8 mouse cellular contexts compared by ENCODE assay signal in genomic region chr9:63399463-63399815, GRCm38 (mm10). TPM values are rescaled to one million over a fixed set of nuclear protein-coding genes. Genes with fewer than 3 reads are reported as not detected.
DNase-seq lines count a peak whose midpoint lies in the region; ATAC-seq and TF ChIP-seq lines count a peak whose summit lies in the region.

No protein-coding gene starts in this region.

- no peaks in the 10 kb centered on the region for H3K9me3 ChIP-seq in kidney, embryonic 15.5 days (replicated peaks)
- no peaks in the 10 kb centered on the region for H3K9me3 ChIP-seq in embryonic facial prominence, embryonic 10.5 days
- no peaks in the 10 kb centered on the region for H3K9me3 ChIP-seq in intestine, embryonic 14.5 days (ENCODE audit: control insufficient read depth, low read length)
- H3K9me3 ChIP-seq in midbrain, postnatal 0 days (ENCODE audit: low read length), result no peaks in the 10 kb centered on the region

- no peaks in the 10 kb centered on the region for H3K36me3 ChIP-seq in kidney, embryonic 15.5 days
- H3K36me3 ChIP-seq in embryonic facial prominence, embryonic 10.5 days (replicated peaks), result no peaks in the 10 kb centered on the region
- H3K36me3 ChIP-seq in intestine, embryonic 14.5 days (ENCODE audit: control insufficient read depth, insufficient read depth, low read length), result no peaks in the 10 kb centered on the region
- no peaks in the 10 kb centered on the region for H3K36me3 ChIP-seq in midbrain, postnatal 0 days (ENCODE audit: insufficient read depth, low read length)

- TF ChIP-seq CTCF in midbrain, postnatal 0 days (IDR thresholded peaks at IDR 0.05), result no peak

- peak; percentile 76 for ATAC-seq in kidney, embryonic 15.5 days (replicated peaks; ENCODE audit: low FRiP score)
- ATAC-seq in intestine, embryonic 14.5 days (replicated peaks; ENCODE audit: low FRiP score, low TSS enrichment, low read depth), result no peak; the same call in 1 of the 2 replicates
- ATAC-seq in midbrain, postnatal 0 days (ENCODE audit: low FRiP score), result peak; percentile 54; the same call in 1 of the 2 replicates
- no peak for ATAC-seq in activated CD4-positive, CD25-positive, alpha-beta regulatory T cell, adult 4 months

- 4% methylated on average over 8 of the region's 8 CpGs for WGBS in kidney, embryonic 15.5 days
- WGBS in embryonic facial prominence, embryonic 10.5 days, result 3% methylated on average over 8 of the region's 8 CpGs
- 5% methylated on average over 8 of the region's 8 CpGs for WGBS in intestine, embryonic 14.5 days
- 6% methylated on average over 8 of the region's 8 CpGs for WGBS in midbrain, postnatal 0 days

- peak overlapping the region; percentile 82 for H3K9ac ChIP-seq in kidney, embryonic 15.5 days
- peak overlapping the region; percentile 82 for H3K9ac ChIP-seq in intestine, embryonic 14.5 days (ENCODE audit: low read length)
- peak overlapping the region; percentile 93 for H3K9ac ChIP-seq in midbrain, postnatal 0 days (replicated peaks; ENCODE audit: low read length, poor library complexity, severe bottlenecking)

- DNase-seq in kidney, postnatal 36 days, result no peak
- no peak for DNase-seq in embryonic facial prominence, embryonic 10.5 days (ENCODE audit: low spot score)
- DNase-seq in intestine, embryonic 14.5 days (ENCODE audit: low spot score), result no peak
- no peak for DNase-seq in midbrain, postnatal 0 days (ENCODE audit: low spot score)
- no peak for DNase-seq in layer of hippocampus, postnatal 36 days
- DNase-seq in kidney, adult 9 months, result no peak

- peak overlapping the region; percentile 95 for H3K4me2 ChIP-seq in kidney, embryonic 15.5 days
- H3K4me2 ChIP-seq in intestine, embryonic 14.5 days (ENCODE audit: low read length), result peak overlapping the region; percentile 85
- peak overlapping the region; percentile 98 for H3K4me2 ChIP-seq in midbrain, postnatal 0 days (ENCODE audit: low read depth, low read length, poor library complexity, severe bottlenecking)

- peak overlapping the region; percentile 94 for H3K27ac ChIP-seq in kidney, embryonic 15.5 days
- peak overlapping the region; percentile 92 for H3K27ac ChIP-seq in embryonic facial prominence, embryonic 10.5 days (replicated peaks)
- H3K27ac ChIP-seq in intestine, embryonic 14.5 days (ENCODE audit: low read depth), result peak overlapping the region; percentile 22; the same call in 1 of the 2 replicates
- H3K27ac ChIP-seq in midbrain, postnatal 0 days (ENCODE audit: low read depth, low read length), result peak overlapping the region; percentile 68

- H3K27me3 ChIP-seq in kidney, embryonic 15.5 days, result no peaks in the 10 kb centered on the region
- no peaks in the 10 kb centered on the region for H3K27me3 ChIP-seq in embryonic facial prominence, embryonic 10.5 days (replicated peaks; ENCODE audit: low read depth, poor library complexity, severe bottlenecking)
- no peaks in the 10 kb centered on the region for H3K27me3 ChIP-seq in intestine, embryonic 14.5 days (replicated peaks; ENCODE audit: control insufficient read depth, insufficient read depth, low read length)
- no peaks in the 10 kb centered on the region for H3K27me3 ChIP-seq in midbrain, postnatal 0 days (ENCODE audit: insufficient read depth, low read length)

- peak overlapping the region; percentile 92 for H3K4me3 ChIP-seq in kidney, embryonic 15.5 days (replicated peaks)
- H3K4me3 ChIP-seq in embryonic facial prominence, embryonic 10.5 days, result peak overlapping the region; percentile 75
- peak overlapping the region; percentile 90 for H3K4me3 ChIP-seq in intestine, embryonic 14.5 days (ENCODE audit: low read depth, low read length)
- H3K4me3 ChIP-seq in midbrain, postnatal 0 days (ENCODE audit: low read depth, low read length), result peak overlapping the region; percentile 94

- peaks cover 10% of the 10 kb centered on the region for H3K4me1 ChIP-seq in kidney, embryonic 15.5 days
- H3K4me1 ChIP-seq in embryonic facial prominence, embryonic 10.5 days, result peaks cover 26% of the 10 kb centered on the region
- H3K4me1 ChIP-seq in intestine, embryonic 14.5 days (replicated peaks; ENCODE audit: control insufficient read depth, insufficient read depth, low read length), result peaks cover 9% of the 10 kb centered on the region
- H3K4me1 ChIP-seq in midbrain, postnatal 0 days (ENCODE audit: insufficient read depth, low read length), result no peaks in the 10 kb centered on the region

RNA-seq across cellular contexts. Expression of gene 2300009A05Rik, which starts 0.4 kb away (rescaled TPM):
- 53.2 and 57.6 TPM in 2 replicates for polyA plus RNA-seq in kidney, embryonic 15.5 days (2015; fragmentation: Nextera tagmentation; extraction: Ambion mirVana)
- polyA plus RNA-seq in embryonic facial prominence, embryonic 10.5 days (2016; fragmentation: Nextera tagmentation; extraction: Ambion mirVana), result 37.8 and 38.3 TPM in 2 replicates
- 50.1 and 55.7 TPM in 2 replicates for polyA plus RNA-seq in intestine, embryonic 14.5 days (2014; fragmentation: Nextera tagmentation; extraction: Ambion mirVana)
- 45.8 and 54.1 TPM in 2 replicates for total RNA-seq in midbrain, postnatal 0 days (2014; rRNA removed)
- polyA plus RNA-seq in midbrain, postnatal 0 days (2015; fragmentation: Nextera tagmentation; extraction: Ambion mirVana), result 82.8 and 98.4 TPM in 2 replicates
- 10 to 100 TPM in 1 of 2 experiments, 1 to 10 TPM in 1; 8.3 to 13.5 TPM for polyA plus RNA-seq in activated CD4-positive, CD25-positive, alpha-beta regulatory T cell, adult 4 months (2017; shearing (Covaris generic))
- total RNA-seq in layer of hippocampus, postnatal 36 days (2021), result 10 to 100 TPM; 27.6 to 30.7 TPM

RNA-seq across cellular contexts. Expression of gene Map2k5, which starts 21.7 kb away (rescaled TPM):
- 33.6 and 34.0 TPM in 2 replicates for polyA plus RNA-seq in kidney, embryonic 15.5 days (2015; fragmentation: Nextera tagmentation; extraction: Ambion mirVana)
- polyA plus RNA-seq in embryonic facial prominence, embryonic 10.5 days (2016; fragmentation: Nextera tagmentation; extraction: Ambion mirVana), result 34.4 and 37.7 TPM in 2 replicates
- 30.8 and 31.2 TPM in 2 replicates for polyA plus RNA-seq in intestine, embryonic 14.5 days (2014; fragmentation: Nextera tagmentation; extraction: Ambion mirVana)
- 22.4 and 23.4 TPM in 2 replicates for total RNA-seq in midbrain, postnatal 0 days (2014; rRNA removed)
- polyA plus RNA-seq in midbrain, postnatal 0 days (2015; fragmentation: Nextera tagmentation; extraction: Ambion mirVana), result 32.7 and 35.0 TPM in 2 replicates
- 10 to 100 TPM in 1 of 2 experiments, 1 to 10 TPM in 1; 7.3 to 12.5 TPM for polyA plus RNA-seq in activated CD4-positive, CD25-positive, alpha-beta regulatory T cell, adult 4 months (2017; shearing (Covaris generic))
- total RNA-seq in layer of hippocampus, postnatal 36 days (2021), result 10 to 100 TPM; 33.3 to 35.6 TPM

Comparison
In these comparisons a context has a peak if more than half of its experiments do, and no peak if none do; other contexts are left out.
1. ATAC-seq: peak in kidney, embryonic 15.5 days (single experiment) and midbrain, postnatal 0 days (single experiment); none in intestine, embryonic 14.5 days (single experiment) and activated CD4-positive, CD25-positive, alpha-beta regulatory T cell, adult 4 months (single experiment).
2. H3K27ac ChIP-seq: peak in every context shown above with its lines; median percentile 94 in kidney, embryonic 15.5 days; 92 in embryonic facial prominence, embryonic 10.5 days; 68 in midbrain, postnatal 0 days; 22 in intestine, embryonic 14.5 days.
3. Peak in every context shown above with its lines, with median percentiles within 50 percentile points of each other: H3K4me2 ChIP-seq, H3K4me3 ChIP-seq and H3K9ac ChIP-seq.